Mouse (Mus musculus) heart, postnatal 0 days (tissue): ENCODE measurements around the gene Agap2.
"Not testable (repeated sequence)": the region's sequence is repeated elsewhere in the genome, so short reads cannot be mapped to it uniquely, and the experiment has no call there.

Experiments used
- CTCF ChIP-seq: IDR thresholded peaks from 2 replicates; pipeline ENCODE4 v1.5.1; 2016; ENCODE audit warnings: antibody characterized with exemption, control low read depth, low read depth
- EP300 ChIP-seq: IDR thresholded peaks from 2 replicates; pipeline ENCODE4 v1.6.1; 2016; ENCODE audit warnings: antibody characterized with exemption, low read depth

DNA sequence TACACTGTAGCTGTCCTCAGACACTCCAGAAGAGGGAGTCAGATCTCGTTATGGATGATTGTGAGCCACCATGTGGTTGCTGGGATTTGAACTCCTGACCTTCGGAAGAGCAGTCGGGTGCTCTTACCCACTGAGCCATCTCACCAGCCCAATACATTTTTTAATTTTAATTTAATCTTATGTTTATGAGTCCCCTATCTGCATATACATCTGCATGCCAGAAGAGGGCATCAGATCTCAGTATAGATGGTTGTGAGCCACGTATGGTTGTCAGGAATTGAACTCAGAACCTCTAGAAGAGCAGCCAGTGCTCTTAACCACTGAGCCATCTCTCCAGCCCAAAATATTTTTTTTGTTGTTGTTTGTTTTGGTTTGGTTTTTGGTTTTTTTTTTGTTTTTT, 2.8 kb upstream of the Agap2 start:
- TF ChIP-seq EP300, CTCF: not testable (repeated sequence)
